Mouse (Mus musculus) forelimb bud, embryonic 11.5 days (tissue): ENCODE data around the gene Colgalt2.
"Not testable (repeated sequence)": the region's sequence is repeated elsewhere in the genome, so short reads cannot be mapped to it uniquely, and the experiment has no call there.

Experiments
- DNase-seq: peaks from one replicate; pipeline ENCODE4 v3.0.0-alpha.2; 2012; ENCODE audit warnings: low read depth, low spot score

Gene Colgalt2

DNA sequence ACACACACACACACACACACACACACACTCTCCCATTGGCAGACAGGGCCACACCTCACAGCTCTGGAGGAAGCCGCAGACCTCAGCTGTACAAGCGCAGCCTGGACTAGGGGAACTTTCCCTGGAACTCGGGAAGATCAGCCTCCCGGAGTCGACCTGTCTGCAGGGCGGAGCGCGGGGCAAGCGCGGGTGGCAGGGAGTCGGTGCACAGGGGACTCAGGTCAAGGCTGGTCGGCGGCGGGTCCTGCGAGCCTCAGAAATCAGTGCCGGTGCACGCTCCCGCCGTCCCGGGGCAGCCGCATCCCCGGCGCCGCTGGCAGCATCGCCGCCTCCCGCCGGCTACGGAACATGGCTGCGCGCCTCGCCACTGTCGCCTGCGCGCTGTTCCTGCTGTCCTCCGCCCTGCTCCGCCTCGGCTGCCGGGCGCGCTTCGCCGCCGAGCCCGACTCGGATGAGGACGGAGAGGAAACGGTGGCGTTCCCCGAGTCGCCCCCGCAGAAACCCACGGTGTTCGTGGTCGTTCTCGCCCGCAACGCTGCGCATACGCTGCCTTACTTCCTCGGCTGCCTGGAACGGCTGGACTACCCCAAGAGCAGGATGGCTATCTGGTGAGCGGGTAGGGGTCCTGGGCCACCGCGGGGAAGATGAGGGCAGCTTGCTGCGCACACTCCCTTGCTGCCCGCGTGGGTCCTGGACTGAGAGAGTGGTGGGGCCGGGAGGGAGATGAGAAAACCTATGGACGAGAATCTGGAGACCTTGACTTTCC, at the start of gene Colgalt2:
Gene Colgalt2 (plus strand): TSS at position 41 of the 766 bp plus-strand sequence.
- DNase-seq, result no peak

- DNase-seq, result no peak
Measured at GRCm38 (mm10) chr1:152356721-152357120, 42.9 kb upstream of the Colgalt2 start.

- DNase-seq, result no peak
Measured at GRCm38 (mm10) chr1:152368311-152369088, 31.1 kb upstream of the Colgalt2 start.

DNA sequence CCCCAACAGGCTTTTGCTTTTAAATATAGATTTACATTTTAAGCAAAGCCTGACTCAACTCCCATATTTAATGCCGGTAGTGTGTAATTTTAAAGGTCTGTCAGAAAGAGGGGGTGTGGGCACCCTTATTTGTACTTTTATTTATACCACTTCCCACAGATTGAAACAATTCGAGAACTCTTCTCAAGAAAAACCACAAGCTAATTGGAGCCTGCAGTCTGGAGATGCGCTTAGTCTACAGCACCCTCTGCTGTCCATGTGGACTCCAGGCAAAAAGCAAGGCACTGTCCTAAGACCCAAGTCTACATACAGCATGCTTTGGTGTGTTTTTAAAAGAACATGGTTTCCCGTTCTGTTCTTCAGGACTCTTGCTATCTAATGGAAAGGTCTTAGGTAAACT, 30.5 kb upstream of the Colgalt2 start:
- peak; percentile 61 for DNase-seq

DNA sequence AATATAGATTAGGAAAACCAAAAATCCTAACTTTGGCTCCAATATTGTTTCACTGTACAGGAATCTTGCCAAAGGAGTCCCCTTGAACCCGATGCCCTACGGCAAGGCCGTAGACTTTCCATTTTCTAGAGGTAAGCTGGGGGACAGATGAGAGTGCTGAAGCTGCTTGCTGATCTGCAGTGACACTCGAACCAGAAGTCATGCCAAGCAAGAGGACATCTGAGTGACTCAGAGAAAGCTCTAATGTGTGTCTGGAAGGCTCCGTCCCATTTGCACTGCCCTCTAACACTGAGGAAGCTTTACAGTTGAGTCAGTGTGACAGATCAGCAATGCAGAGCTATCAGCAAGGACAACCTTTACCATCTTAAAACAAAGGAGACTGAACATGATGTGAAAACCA, 21.3 kb upstream of the Colgalt2 start:
- no peak for DNase-seq

DNA sequence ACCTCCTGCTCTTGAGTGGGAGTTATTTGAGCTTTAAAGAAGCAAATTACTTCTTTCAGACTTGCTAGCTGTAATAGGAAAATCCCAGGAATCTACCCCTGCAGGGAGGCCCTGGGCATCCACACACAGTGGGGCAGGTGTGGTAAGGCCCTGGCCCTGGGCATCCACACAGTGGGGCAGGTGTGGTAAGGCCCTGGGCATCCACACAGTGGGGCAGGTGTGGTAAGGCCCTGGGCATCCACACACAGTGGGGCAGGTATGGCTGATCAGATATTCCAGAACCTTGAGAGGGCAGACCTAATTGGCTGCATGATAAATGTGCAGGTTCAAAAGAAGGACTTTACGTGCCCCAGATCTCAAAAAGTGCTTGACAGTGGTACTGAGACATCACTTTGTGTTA, 15.0 kb upstream of the Colgalt2 start:
- DNase-seq, result no peak

GRCm38 (mm10) chr1:152385693-152386092, 13.9 kb upstream of the Colgalt2 start:
- DNase-seq, result not testable (repeated sequence)

DNA sequence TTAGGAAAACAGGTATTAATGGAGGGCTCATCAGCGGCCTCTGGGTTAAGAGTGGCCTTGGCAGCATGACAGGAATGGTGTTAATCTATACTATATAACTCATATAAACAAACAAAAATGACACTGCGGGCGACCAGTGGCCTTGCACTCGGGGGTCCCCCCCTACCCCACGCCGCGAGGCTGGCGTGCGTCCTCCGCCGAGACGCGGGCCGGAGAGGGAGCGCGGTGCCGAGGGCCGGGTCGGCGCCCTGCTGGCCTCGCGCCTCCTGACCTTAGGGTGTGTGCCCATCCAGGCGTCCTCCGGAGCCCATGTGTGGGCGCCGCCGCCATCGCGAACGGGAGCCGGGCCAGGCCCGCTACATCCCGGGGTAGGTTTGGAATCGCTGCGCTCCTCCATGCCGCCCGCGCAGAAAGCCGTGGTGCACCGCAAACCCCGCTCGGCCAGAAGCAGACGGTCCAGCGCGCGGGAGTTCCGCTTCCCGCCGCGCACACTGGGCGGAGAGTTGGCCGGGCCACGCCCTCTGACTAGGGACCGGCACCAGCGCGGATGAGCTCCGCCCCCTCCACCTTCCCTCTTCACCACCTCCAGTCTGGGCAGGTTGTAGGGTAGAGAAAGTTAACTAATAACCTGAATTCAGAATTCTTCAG, 13.3 kb upstream of the Colgalt2 start, which contains the start of gene Tsen15:
Gene Tsen15 (minus strand): TSS at position 501 of the 648 bp plus-strand sequence.
- peak; percentile 70 for DNase-seq

DNA sequence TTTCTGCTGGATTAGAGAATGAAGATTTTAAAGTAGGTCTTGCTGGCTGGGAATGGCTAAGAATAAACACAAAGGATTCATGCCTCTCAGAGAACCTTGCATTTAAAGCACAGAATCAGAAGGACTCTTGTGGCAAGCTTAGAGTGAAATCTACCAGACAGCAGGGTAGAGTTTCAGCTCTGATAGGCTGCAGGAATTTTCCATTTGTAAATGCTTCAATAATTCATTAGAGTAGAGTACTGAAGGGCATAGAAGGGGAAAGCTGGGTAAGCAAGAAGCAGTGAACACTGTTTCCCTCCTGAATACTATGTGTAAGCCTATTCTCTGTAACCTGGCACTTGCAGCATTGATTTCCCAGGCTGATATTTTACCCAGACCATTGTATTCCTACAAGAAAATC, 10.4 kb upstream of the Colgalt2 start:
- no peak for DNase-seq

- DNase-seq, result no peak
Measured at GRCm38 (mm10) chr1:152394137-152394536, 5.5 kb upstream of the Colgalt2 start.

DNA sequence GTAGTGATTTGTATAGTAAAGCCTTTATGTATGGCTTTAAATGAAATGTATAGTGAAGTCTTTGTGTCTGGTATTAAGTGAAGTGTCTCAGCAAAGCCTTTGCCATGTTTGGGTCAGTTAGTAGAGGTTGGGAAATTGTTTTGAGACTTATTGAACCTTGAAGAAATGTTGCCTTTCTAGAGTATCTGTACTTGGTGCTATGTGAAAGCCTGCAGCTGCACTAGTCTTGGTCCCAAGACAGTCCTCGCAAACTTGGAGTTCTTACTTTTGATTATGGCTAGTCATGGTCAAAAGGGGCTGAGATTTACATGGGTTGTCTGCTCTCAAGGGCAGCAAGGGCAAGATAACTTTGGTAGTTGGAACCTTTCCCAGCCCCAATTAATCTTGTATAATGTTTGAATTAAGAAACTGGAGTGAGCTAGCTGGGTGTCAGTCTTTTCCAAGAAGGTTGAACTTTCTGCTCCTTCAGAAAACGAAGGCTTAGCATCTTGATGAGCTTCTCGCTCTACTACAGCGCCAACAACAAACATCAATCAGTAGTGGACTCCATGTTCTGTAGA, 4.6 kb upstream of the Colgalt2 start:
- DNase-seq, result no peak

GRCm38 (mm10) chr1:152398708-152399107, 922 bp upstream of the Colgalt2 start:
- DNase-seq, result no peak

GRCm38 (mm10) chr1:152400556-152401540, 1.2 kb downstream of the Colgalt2 start:
- no peak for DNase-seq

DNA sequence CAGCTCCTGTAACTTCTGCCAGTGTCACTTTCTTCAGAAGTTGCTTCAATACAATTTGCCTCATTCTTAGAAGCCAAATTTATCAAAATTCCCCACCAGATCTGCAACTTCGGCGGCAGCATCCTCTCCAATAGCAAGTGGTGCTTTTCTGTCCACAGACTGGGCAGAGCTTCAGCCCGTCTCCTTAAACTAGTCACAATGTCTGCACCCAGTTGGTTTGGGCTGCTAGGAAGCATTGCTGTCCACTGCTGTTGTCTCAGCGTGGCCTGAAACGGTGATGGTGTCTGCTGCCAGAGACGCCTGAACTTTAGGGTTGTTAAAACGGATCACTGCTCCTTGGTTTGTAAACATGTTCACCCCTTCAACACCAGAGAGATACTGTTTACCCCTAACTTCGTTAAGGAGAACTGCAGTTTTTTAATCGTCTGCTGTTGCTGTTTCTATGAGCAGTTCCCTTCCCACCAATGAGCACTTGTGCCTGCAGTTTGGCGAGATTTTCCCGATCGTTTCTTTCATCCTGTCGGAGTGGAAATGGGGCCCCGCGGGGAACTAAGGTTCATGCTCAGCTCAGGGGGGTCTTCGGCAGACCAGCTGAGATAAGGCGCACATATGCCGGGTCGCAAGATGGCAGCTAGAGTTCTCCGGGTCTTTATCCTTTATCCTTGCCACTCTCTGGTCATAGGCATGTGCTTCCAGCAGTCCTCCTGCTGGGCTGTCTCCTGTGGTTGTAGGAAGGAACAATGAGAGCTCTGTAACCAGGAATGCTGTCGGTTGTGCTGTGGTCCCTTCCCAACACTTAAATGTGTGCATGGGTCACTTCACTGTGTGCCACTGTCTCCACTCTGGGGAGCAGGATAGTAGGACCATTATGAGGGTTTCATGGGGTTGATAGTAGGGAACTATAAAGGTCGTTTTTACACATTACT, 7.7 kb downstream of the Colgalt2 start:
- DNase-seq, result no peak

DNA sequence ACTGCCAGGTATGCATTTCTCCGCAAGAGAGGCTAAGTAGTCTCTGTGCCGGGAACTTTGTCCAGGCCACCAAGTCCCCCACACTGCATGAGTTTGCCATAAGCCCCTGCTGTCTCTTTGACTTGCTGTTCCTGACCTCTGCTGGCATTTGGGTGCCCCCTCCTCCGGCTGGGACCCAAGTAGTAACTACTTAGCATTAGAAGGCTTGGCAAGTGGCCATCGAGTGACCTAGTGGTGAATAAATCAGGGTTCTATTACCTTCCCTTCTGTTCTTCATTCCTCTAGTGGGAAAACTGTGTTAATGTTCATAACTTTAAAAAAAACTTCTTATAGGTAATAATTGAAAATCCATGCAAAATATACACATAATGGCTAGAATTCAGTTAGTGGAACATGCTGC, 9.7 kb downstream of the Colgalt2 start:
- DNase-seq, result no peak

DNA sequence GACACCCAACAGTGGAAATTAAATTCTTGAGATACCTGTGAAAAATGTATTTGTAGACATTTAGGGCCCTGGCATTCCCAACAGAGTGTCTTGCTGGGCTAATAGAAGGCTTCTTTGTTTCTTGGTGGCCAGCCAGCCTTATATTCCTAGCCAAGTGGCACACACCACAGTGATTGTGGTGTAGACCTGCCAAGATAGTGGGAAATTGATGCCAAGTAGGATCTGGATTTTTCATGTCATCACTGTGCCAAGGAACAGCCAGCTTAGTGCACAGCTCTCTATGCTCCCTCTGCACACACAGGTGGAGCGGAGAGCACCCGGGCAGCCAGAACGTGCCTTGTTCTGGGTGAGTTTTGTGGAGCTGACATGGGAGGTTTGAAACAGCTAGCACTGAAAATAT, 11.0 kb downstream of the Colgalt2 start:
- DNase-seq, result no peak

DNA sequence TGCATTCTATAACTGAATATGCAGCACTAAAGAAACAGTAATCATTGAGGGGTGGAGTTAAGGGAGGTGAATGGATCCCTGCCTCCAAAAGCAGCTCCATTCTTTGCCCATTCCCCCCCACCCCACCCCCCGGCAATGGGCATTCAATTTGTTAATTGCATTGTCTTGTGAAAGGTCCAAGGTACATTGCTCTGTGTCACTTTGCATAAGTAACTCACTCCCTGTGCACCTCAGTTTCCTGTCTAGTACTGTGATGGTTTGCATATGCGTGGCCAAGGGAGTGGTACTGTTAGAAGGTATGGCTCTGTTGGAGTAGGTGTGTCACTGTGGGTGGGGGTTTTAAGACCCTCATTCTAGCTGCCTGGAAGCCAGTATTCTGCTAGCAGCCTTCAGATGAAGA, 13.5 kb downstream of the Colgalt2 start:
- DNase-seq, result no peak

DNA sequence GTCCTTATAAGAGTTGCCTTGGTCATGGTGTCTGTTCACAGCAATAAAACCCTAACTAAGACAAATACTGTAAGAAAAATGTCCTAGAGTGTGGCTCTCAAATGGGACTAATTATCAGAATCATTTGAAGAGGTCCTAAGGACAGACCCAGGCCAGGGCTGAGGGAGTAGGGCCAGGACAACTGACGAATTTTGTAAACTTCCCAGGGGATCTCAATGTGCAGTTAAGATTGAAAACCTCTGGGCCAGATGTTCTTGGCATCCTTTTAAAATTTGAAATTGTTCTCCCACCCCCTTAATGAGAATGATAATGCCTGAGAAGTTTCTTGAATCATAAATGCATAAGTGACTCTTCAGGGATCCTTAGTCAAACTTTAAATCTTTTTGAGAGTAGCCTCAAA, 14.3 kb downstream of the Colgalt2 start:
- no peak for DNase-seq

GRCm38 (mm10) chr1:152414451-152414850, 14.8 kb downstream of the Colgalt2 start:
- no peak for DNase-seq
